Mouse (Mus musculus): ENCODE measurements around the gene Nfib. TPM values are rescaled to one million over a fixed set of nuclear protein-coding genes. Genes with fewer than 3 reads are reported as not detected.

The Nfib gene
- polyA plus RNA-seq, 1 experiment from 2014 or later, result 27.3 TPM

DNA sequence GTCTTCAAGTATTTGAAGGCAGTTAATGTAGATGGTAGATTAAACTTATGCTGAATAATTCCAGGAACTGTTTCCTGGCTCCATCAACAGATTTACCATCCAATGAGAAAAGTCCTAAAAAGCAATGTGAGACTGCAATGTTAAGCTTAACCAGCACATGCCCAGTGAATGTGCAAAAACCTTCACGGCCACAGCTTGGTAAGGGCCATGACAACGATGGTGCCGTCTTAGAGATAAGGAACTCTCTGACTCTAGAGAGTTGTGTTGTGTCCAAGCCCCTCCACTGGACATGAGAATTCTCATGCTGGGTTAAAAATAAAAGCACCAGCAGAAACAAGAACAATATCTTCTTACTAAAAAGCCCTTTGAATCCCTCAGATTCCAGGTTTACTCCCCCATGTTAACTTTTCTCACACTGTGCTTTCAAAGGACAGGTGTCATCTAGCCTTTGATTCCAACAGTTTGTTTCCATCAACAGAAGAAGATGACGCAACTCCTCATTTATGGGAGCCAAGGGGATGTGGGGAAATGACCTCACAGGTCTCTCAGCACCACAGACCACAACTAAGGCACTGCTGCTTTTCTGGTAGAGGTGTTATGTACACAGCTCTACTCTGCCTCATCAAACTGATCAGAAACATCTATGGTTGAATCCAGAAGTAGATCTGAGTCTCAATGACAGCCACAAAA is 340.7 kb downstream of the Nfib start:
- ChIA-PET POLR2A (interaction anchor here (0.6 kb wide), 1 partner anchor 387 kb away, joined by 6 read pairs; no protein-coding TSS in a partner anchor), CTCF (interaction anchor here (1.1 kb wide), 1 partner anchor 12 kb away, joined by 3 read pairs; no protein-coding TSS in a partner anchor)
- no peak for TF ChIP-seq CTCF (IDR thresholded peaks at IDR 0.05)
- in situ Hi-C loops (cut with MboI; ENCODE audit: low pct_unique_long_range_greater_than_20kb), result no loop called here
- DNase-seq (ENCODE audit: low read depth, low spot score) (no peak), ATAC-seq (no peak)
- no peaks in the 10 kb centered on the region for H3K27me3 ChIP-seq

DNA sequence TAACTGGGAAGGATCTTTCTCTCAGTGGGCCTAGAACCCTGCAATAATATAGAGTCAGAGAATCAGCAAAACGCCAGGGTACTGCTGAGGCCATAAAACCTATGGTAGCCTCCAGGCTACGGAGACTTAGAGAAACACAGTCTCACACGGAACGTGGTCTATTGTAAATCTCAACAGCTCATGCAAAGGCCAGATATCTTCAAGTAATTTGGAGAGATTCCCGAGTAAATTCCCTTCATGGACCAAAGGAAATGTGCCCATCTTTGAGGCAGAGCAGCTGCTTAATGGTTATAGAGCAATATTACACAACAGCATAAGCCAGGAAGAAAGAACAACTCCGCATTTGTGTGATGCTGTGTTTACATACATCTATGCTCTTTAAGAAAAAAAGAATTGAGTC is 341.6 kb downstream of the Nfib start:
- ChIA-PET CTCF (interaction anchor here (1.1 kb wide), 1 partner anchor 13 kb away, joined by 3 read pairs; no protein-coding TSS in a partner anchor), POLR2A (interaction anchor here (0.6 kb wide), 1 partner anchor 386 kb away, joined by 6 read pairs; no protein-coding TSS in a partner anchor)
- in situ Hi-C loops (cut with MboI; ENCODE audit: low pct_unique_long_range_greater_than_20kb), result no loop called here
- TF ChIP-seq CTCF (IDR thresholded peaks at IDR 0.05), result no peak
- DNase-seq (ENCODE audit: low read depth, low spot score) (no peak), ATAC-seq (no peak)
- H3K27me3 ChIP-seq, result no peaks in the 10 kb centered on the region

DNA sequence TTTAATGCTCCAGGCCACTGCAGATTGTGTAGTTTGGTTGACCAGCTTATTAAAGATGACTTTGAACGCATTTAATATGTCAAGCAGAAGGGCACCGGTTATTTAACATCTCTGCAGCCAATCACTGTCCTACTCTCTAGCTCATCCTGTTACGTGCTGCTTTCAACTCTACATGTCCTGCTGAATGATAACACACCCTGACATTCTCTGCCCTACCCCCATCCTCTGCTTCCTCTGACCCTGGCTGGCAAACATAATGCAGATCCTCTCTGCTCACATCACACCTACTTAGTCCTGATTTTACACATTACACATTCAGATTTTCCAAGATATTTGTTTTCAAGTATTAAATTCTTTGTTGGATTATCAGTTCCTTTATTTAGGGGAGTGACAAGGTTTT is 343.3 kb downstream of the Nfib start:
- ChIA-PET POLR2A (no interaction called here), CTCF (no interaction called here)
- DNase-seq (ENCODE audit: low read depth, low spot score) (no peak), ATAC-seq (no peak)
- TF ChIP-seq CTCF (IDR thresholded peaks at IDR 0.05), result no peak
- in situ Hi-C loops (cut with MboI; ENCODE audit: low pct_unique_long_range_greater_than_20kb), result no loop called here
- H3K27me3 ChIP-seq, result no peaks in the 10 kb centered on the region

DNA sequence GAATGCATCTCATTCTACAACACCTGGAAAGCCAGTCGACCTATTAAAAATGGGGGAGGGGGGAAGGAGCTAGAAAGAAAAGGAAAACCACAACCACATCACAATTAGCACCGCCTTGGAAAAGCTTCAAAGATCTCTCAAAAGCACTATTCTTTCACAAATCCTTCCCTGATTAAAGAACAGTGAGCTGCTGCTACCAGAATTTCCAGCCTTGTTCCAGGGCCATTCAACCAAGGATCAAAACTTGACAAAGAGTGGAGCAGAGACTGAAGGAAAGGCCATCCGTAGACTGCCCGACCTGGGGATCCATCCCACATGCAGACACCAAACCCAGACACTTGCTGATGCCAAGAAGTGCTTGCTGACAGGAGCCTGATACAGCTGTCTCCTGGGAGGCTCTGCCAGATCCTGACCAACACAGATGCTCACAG is 345.5 kb downstream of the Nfib start:
- in situ Hi-C loops (cut with MboI; ENCODE audit: low pct_unique_long_range_greater_than_20kb), result no loop called here
- H3K27me3 ChIP-seq, result no peaks in the 10 kb centered on the region
- no peak for ATAC-seq
- POLR2A ChIA-PET, result no interaction called here
- TF ChIP-seq CTCF (IDR thresholded peaks at IDR 0.05), result no peak
- no peak for DNase-seq (ENCODE audit: low read depth, low spot score)
- CTCF ChIA-PET, result no interaction called here

DNA sequence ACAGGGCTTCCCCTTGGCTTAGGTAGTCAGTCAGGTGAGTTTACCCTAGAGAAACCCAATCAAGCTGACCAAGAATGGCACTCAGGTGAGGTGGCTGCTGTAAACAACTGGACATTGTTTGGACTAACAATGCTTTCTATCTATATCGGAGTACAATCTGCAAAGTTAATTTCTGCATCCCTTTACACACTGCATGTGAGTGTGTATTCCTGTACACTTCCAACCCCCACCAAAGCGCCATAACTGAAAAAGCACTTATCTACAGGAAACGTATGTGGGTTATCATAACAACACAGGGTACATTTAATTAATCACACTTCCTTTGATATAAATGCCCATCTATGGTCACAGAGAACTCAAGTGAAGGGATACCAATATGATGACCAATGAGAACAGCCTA is 346.4 kb downstream of the Nfib start:
- DNase-seq (ENCODE audit: low read depth, low spot score), result no peak
- in situ Hi-C loops (cut with MboI; ENCODE audit: low pct_unique_long_range_greater_than_20kb), result no loop called here
- no peak for ATAC-seq

DNA sequence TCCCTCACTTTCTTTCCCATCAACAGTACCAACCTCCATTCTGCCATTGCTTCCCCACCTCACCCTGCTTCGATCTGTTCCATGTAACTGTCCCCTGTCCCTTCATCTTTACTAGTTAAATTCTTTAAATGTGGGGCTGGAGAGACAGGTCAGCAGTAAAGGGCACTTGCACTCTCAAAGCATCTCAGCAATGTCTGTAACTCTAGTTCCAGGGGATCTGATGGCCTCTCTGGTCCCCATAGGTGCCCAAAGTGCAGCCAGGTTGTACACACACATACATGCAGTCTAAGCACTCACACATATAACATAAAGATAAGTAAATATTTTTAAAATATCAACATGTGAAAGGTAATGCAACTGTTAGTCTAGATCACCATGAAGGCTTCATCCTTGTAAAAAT is 356.5 kb downstream of the Nfib start:
- no peaks in the 10 kb centered on the region for H3K27me3 ChIP-seq
- ATAC-seq (no peak), DNase-seq (ENCODE audit: low read depth, low spot score) (no peak)
- ChIA-PET CTCF (no interaction called here), POLR2A (no interaction called here)
- TF ChIP-seq CTCF (IDR thresholded peaks at IDR 0.05), result no peak
- in situ Hi-C loops (cut with MboI; ENCODE audit: low pct_unique_long_range_greater_than_20kb), result no loop called here

More for the DNA sequence above, 346.4 kb downstream of the Nfib start:
- no peaks in the 10 kb centered on the region for H3K27me3 ChIP-seq
- no peak for TF ChIP-seq CTCF (IDR thresholded peaks at IDR 0.05)
- CTCF ChIA-PET, result no interaction called here
- POLR2A ChIA-PET, result no interaction called here

DNA sequence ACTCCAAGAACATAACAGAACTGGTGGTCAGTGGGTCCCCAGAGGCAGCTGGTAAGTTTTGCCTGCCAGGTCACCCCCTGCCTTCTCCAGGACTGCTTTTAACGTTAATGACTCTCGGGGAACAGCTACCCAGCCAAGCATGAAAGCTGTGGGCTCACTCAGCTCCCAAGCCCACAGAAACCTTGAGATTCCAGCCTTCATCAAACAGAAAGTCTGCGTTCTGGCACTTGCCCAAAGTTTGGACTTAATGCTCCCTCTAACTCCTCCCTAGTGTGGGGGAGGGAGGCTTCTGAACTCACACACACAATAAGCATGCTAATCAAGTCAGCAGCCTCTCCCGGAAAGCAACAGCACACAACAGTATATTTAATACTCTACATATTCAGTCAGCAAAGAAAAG is 360.8 kb downstream of the Nfib start:
- in situ Hi-C loops (cut with MboI; ENCODE audit: low pct_unique_long_range_greater_than_20kb), result no loop called here
- CTCF ChIA-PET, result no interaction called here
- ATAC-seq, result no peak

DNA sequence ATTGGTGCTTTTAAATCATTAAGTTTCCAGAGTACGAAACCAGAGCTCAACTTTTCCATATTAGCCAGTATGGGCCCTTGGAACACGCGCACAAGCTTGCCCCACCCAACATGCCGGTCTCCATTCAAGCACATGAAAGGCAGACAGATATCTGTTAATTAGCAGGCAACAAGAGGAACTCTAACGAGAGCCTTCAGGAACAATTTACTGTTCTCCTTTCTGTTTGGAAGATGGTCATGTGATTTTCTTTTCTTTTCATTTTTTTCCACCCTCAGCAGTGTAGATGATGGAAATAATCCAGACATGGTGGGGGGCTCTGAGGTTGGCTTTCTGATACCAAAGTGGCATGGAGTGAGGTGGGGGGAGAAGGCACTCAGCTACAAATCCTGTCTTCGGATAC is 361.3 kb downstream of the Nfib start:
- in situ Hi-C loops (cut with MboI; ENCODE audit: low pct_unique_long_range_greater_than_20kb), result no loop called here
- ChIA-PET POLR2A (no interaction called here), CTCF (no interaction called here)
- ATAC-seq (no peak), DNase-seq (ENCODE audit: low read depth, low spot score) (no peak)
- TF ChIP-seq CTCF (IDR thresholded peaks at IDR 0.05), result no peak
- H3K27me3 ChIP-seq, result no peaks in the 10 kb centered on the region

More for the DNA sequence above, 360.8 kb downstream of the Nfib start:
- POLR2A ChIA-PET, result no interaction called here
- DNase-seq (ENCODE audit: low read depth, low spot score), result peak; percentile 49
- H3K27me3 ChIP-seq, result no peaks in the 10 kb centered on the region
- no peak for TF ChIP-seq CTCF (IDR thresholded peaks at IDR 0.05)

DNA sequence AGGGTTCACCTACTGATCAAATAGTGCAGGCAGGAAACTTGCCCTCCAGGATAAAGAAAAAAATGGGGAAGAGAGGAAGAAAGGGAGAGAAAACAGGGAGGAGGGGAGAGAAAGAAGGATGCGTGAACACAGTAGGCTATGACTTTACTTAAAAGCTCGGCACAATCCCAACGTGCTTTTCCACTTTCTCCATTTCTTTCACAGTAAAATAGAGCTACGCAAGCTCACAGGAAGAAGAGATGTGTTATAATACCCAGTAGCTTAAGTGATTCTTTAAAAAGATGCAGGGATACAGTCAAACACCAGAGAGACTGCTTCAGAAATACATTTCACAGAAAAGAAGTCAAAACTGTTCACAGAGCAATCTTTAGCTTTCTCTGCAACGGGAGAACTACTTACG is 366.6 kb downstream of the Nfib start:
- in situ Hi-C loops (cut with MboI; ENCODE audit: low pct_unique_long_range_greater_than_20kb), result no loop called here
- no peak for ATAC-seq
- TF ChIP-seq CTCF (IDR thresholded peaks at IDR 0.05), result no peak
- CTCF ChIA-PET, result interaction anchor here (1.0 to 2.4 kb wide), 2 partner anchors 164 to 415 kb away, joined by 3 to 5 read pairs; no protein-coding TSS in a partner anchor
- H3K27me3 ChIP-seq, result no peaks in the 10 kb centered on the region
- POLR2A ChIA-PET, result no interaction called here
- DNase-seq (ENCODE audit: low read depth, low spot score), result no peak

DNA sequence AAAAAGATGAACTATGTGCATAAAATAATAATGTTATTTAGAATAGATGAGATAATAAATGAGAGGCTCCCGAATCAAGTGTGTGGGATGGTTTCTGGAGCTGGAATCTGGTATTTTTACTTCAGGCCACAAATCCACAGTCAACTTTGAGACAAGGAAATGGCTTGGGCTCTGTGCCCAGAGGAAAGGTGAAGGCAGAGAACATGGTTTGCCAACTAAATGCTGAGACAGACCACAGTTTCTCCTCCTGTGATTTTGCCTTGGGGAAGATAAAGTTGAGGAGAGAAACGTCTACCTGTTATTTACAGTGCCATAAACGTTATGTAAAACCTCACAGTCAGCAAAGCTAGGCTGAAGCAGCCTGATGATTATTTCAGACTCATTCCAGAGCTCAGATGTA is 367.1 kb downstream of the Nfib start:
- H3K27me3 ChIP-seq, result no peaks in the 10 kb centered on the region
- DNase-seq (ENCODE audit: low read depth, low spot score), result peak; percentile 17
- TF ChIP-seq CTCF (IDR thresholded peaks at IDR 0.05), result no peak
- POLR2A ChIA-PET, result no interaction called here
- no peak for ATAC-seq
- CTCF ChIA-PET, result interaction anchor here (1.0 to 2.4 kb wide), 3 partner anchors 164 to 414 kb away, joined by 3 to 5 read pairs (median 3); no protein-coding TSS in a partner anchor
- in situ Hi-C loops (cut with MboI; ENCODE audit: low pct_unique_long_range_greater_than_20kb), result no loop called here

DNA sequence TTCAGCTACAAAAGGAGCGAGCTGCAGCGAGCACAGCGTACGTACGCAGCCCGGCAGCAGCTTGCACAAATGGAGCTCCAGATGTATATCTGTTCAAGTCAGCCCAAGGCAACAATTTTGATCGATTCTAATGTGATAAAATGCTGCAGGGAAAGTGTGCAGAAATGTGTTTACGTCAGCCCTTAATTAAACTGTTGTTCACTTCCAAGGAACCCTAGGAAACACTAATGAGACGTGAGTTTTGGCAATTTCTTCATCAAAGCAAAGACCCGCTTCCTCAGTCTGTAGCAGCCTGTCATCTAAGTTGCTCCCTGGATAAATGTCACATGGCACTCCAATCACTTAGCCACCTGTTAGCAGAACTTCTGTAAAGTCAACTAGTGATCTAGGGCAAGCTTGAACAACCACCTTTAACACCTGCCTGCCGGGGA is 368.6 kb downstream of the Nfib start:
- no peaks in the 10 kb centered on the region for H3K27me3 ChIP-seq
- ATAC-seq (no peak), DNase-seq (ENCODE audit: low read depth, low spot score) (no peak)
- in situ Hi-C loops (cut with MboI; ENCODE audit: low pct_unique_long_range_greater_than_20kb), result no loop called here
- TF ChIP-seq CTCF (IDR thresholded peaks at IDR 0.05), result no peak
- POLR2A ChIA-PET, result interaction anchor here (0.5 kb wide), 1 partner anchor 126 kb away, joined by 3 read pairs; no protein-coding TSS in a partner anchor
- CTCF ChIA-PET, result interaction anchor here (1.2 to 2.4 kb wide), 3 partner anchors 10 to 720 kb away, joined by 3 to 5 read pairs (median 5); no protein-coding TSS in a partner anchor

All from Patski (cell line).